Mouse (Mus musculus) heart, postnatal 0 days (tissue): ENCODE measurements around the gene B4galnt1.

ENCODE experiments used
- CTCF ChIP-seq: IDR thresholded peaks from 2 replicates; pipeline ENCODE4 v1.5.1; 2016; ENCODE audit warnings: antibody characterized with exemption, control low read depth, low read depth
- EP300 ChIP-seq: IDR thresholded peaks from 2 replicates; pipeline ENCODE4 v1.6.1; 2016; ENCODE audit warnings: antibody characterized with exemption, low read depth

- TF ChIP-seq CTCF: no peak
- TF ChIP-seq EP300: no peak
Measured at GRCm38 (mm10) chr10:127204589-127204988, 39.6 kb downstream of the B4galnt1 start.
